Mouse (Mus musculus): ENCODE measurements around the gene Bcl2a1d.

DNA sequence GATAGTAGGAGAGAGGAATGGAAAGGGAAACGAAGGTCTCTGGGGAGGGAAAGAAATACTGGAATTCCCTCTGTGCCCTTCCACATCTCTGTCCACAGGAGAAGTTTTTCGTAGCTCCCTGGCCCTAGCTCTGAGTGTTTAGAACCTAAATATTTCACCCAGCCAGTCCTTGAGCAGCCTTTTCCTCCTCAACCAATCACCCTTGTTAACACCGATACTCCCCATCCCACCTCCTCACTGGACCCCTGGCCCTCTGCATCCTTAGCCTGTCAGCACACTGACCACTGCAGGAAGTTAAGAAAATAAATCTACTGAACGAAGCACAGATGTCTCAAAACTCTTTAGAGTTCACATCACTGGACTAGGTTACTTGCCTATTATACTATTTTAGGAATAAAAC is 25.0 kb downstream of the Bcl2a1d start:
- TF ChIP-seq POLR2A (IDR thresholded peaks at IDR 0.05; ENCODE audit: control insufficient read depth, extremely low read depth, insufficient read depth, low read length, poor library complexity) (no peak), CTCF (IDR thresholded peaks at IDR 0.05; ENCODE audit: borderline replicate concordance, control insufficient read depth, extremely low read depth, insufficient read depth, low read length, poor library complexity) (no peak)
